Mouse (Mus musculus): ENCODE results near the gene Cct3. TPM values are rescaled to one million over a fixed set of nuclear protein-coding genes. Genes with fewer than 3 reads are reported as not detected.

The Cct3 gene
- total and polyA plus RNA-seq, 3 experiments, result 124 to 172 (median 169) TPM

DNA sequence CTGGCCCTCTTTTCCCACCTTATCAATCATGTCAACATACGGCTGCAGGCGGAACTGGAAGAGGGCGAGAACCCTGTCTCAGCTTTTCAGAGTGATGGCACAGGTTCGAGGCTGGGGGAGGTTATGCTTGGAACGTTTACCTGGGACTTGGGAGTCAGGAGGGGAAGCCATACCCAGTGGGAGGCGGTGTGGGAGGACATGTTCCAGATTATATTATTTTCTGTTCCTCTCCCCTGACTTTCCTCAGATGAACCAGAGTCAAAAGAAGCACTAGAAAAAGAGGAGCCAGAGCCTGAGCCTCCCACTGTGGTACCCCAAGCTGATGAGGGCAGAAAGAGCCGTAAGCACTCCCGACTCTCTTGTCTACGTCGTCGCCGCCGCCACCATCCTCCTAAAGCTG is 53.8 kb downstream of the Cct3 start:
- H3K4me1 ChIP-seq (ENCODE audit: control insufficient read depth, insufficient read depth, low read length), result no peaks in the 10 kb centered on the region
- no peak for DNase-seq
- H3K36me3 ChIP-seq (ENCODE audit: control insufficient read depth, insufficient read depth, low read length), result no peaks in the 10 kb centered on the region; the same call in 1 of the 2 replicates
- H3K9ac ChIP-seq (ENCODE audit: low read depth, low read length), result no peak overlapping the region
- H3K27me3 ChIP-seq (ENCODE audit: control insufficient read depth, insufficient read depth, low read length), result no peaks in the 10 kb centered on the region
- WGBS, result 82% methylated on average over 13 of the region's 13 CpGs
- no peak overlapping the region for H3K4me3 ChIP-seq
- no peak overlapping the region for H3K27ac ChIP-seq
- H3K79me2 ChIP-seq (replicated peaks; ENCODE audit: control insufficient read depth, insufficient read depth, low read length), result no peaks in the 10 kb centered on the region
- intact Hi-C loops (cut with DNase I), result no loop called here
- no peak for TF ChIP-seq CTCF (IDR thresholded peaks at IDR 0.05)
- TF ChIP-seq POLR2A (IDR thresholded peaks at IDR 0.05; ENCODE audit: insufficient read depth, low read depth, low read length), result no peak
- no peak for TF ChIP-seq EP300 (IDR thresholded peaks at IDR 0.05; ENCODE audit: insufficient read depth, low read depth, low read length)

DNA sequence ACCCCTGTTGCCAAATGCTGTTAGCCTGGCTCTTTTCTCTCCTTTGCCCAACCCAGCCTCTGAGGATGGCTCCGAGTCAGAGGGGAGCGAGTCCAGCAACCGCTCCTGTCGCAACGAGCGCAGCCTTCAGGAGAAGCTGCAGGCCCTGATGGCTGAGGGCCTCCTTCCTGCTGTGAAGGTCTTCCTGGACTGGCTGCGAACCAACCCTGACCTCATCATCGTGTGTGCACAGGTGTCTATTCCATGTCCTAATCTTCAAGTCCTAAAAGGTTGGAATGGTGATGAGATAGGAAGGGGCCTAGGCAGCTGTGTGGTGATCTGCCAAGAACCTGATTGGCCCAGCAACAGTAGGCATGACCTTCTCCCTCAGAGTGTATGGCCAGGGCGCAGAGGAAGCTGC is 56.0 kb downstream of the Cct3 start:
- H3K79me2 ChIP-seq (replicated peaks; ENCODE audit: control insufficient read depth, insufficient read depth, low read length), result no peaks in the 10 kb centered on the region
- no peak overlapping the region for H3K4me3 ChIP-seq
- no peak overlapping the region for H3K9ac ChIP-seq (ENCODE audit: low read depth, low read length)
- no peak overlapping the region for H3K27ac ChIP-seq
- intact Hi-C loops (cut with DNase I), result no loop called here
- no peaks in the 10 kb centered on the region for H3K27me3 ChIP-seq (ENCODE audit: control insufficient read depth, insufficient read depth, low read length)
- TF ChIP-seq EP300 (IDR thresholded peaks at IDR 0.05; ENCODE audit: insufficient read depth, low read depth, low read length), result no peak
- TF ChIP-seq CTCF (IDR thresholded peaks at IDR 0.05), result no peak
- no peak for TF ChIP-seq POLR2A (IDR thresholded peaks at IDR 0.05; ENCODE audit: insufficient read depth, low read depth, low read length)
- 70% methylated on average over 9 of the region's 9 CpGs for WGBS
- H3K4me1 ChIP-seq (ENCODE audit: control insufficient read depth, insufficient read depth, low read length), result no peaks in the 10 kb centered on the region
- no peaks in the 10 kb centered on the region for H3K36me3 ChIP-seq (ENCODE audit: control insufficient read depth, insufficient read depth, low read length)
- no peak for DNase-seq

DNA sequence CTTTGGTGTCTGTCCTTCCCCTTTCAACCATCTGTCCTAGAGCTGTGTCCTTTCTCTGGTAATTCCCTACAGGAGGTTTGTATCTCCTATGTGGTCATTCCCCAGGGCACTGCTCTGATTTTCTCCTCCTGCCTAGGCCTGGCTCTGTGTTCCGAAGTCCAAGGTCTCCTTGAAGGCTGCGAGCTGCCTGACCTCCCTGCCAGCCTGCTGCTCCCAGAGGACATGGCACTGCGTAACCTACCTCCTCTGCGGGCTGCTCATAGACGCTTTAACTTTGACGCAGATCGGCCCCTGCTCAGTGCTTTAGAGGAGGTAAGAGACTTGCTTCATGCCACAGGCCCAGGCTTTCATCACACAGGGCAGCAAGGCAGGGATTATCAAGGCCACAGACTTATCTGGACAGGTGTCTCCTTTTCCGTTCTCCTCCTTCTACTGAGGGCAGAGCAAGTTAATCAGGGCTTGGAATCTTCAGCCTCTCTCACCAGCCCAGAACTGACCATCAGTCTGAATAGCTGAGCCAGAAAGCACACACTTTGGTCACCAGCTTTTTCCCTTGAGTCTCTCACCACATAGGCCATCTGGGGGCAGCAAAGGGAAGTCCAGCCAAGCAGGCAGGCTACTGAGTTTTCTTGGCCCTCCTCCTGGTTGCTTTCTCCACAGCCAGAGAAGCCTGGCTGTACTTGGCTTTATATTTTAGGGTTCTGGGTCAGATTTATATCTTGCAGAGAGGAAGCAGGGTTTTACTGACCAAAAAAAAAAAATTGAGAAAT is 57.7 kb downstream of the Cct3 start:
- intact Hi-C loops (cut with DNase I), result no loop called here
- 79% methylated on average over 8 of the region's 8 CpGs for WGBS

DNA sequence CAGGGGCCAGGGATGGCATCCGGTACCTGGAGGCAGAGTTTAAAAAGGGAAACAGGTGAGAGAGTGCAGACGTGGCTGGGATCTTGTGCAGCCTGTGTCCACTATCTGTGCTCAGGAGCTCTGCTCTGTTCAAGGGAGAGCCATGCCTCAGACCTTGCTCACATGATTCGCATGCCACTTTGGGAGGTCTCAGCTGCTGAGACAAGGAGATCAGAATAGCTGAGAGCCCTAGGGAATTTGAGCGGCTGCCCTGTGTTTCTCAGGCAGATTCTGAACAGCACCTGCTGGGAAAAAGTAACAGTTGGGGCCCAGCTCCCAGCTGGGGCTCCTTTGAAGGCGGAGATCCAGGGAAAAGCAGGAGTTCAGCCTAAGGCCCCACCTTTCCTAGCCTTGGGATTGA is 62.7 kb downstream of the Cct3 start:
- intact Hi-C loops (cut with DNase I), result no loop called here
- 63% methylated on average over 5 of the region's 5 CpGs for WGBS
- H3K36me3 ChIP-seq (ENCODE audit: control insufficient read depth, insufficient read depth, low read length), result no peaks in the 10 kb centered on the region
- TF ChIP-seq POLR2A (IDR thresholded peaks at IDR 0.05; ENCODE audit: insufficient read depth, low read depth, low read length), result no peak
- TF ChIP-seq EP300 (IDR thresholded peaks at IDR 0.05; ENCODE audit: insufficient read depth, low read depth, low read length), result no peak
- TF ChIP-seq CTCF (IDR thresholded peaks at IDR 0.05), result no peak
- DNase-seq, result no peak
- no peak overlapping the region for H3K9ac ChIP-seq (ENCODE audit: low read depth, low read length)
- no peak overlapping the region for H3K4me3 ChIP-seq
- H3K4me1 ChIP-seq (ENCODE audit: control insufficient read depth, insufficient read depth, low read length), result no peaks in the 10 kb centered on the region
- H3K27me3 ChIP-seq (ENCODE audit: control insufficient read depth, insufficient read depth, low read length), result no peaks in the 10 kb centered on the region
- H3K79me2 ChIP-seq (replicated peaks; ENCODE audit: control insufficient read depth, insufficient read depth, low read length), result no peaks in the 10 kb centered on the region
- H3K27ac ChIP-seq, result no peak overlapping the region; the same call in 1 of the 2 replicates

More for the DNA sequence above, 57.7 kb downstream of the Cct3 start:
- DNase-seq, result no peak
- Histone ChIP-seq H3K4me1 (ENCODE audit: control insufficient read depth, insufficient read depth, low read length) (no peaks in the 10 kb centered on the region), H3K79me2 (replicated peaks; ENCODE audit: control insufficient read depth, insufficient read depth, low read length) (no peaks in the 10 kb centered on the region), H3K36me3 (ENCODE audit: control insufficient read depth, insufficient read depth, low read length) (no peaks in the 10 kb centered on the region), H3K4me3 (no peak overlapping the region), H3K9ac (ENCODE audit: low read depth, low read length) (no peak overlapping the region), H3K27ac (no peak overlapping the region), H3K27me3 (ENCODE audit: control insufficient read depth, insufficient read depth, low read length) (no peaks in the 10 kb centered on the region)
- no peak for TF ChIP-seq EP300 (IDR thresholded peaks at IDR 0.05; ENCODE audit: insufficient read depth, low read depth, low read length)
- TF ChIP-seq POLR2A (IDR thresholded peaks at IDR 0.05; ENCODE audit: insufficient read depth, low read depth, low read length), result no peak
- TF ChIP-seq CTCF (IDR thresholded peaks at IDR 0.05), result peak; percentile 23

DNA sequence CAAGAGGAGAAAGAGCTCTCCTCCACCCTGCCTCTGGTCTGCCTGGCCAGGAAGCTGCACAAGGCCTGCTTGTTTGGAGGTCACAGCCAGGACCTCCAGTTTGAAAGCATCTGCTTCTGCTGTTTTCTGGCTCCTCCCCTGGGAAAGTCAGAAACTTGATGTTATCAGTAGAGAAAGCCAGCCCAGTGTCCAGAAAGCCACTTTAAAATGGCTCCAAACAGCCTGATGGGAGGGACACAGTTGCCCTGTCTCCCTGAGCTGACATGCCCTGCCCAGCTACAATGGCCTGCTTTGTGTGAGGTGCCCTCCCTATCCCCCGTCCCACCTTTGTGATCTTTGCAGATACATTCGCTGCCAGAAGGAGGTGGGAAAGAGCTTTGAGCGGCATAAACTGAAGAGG is 63.1 kb downstream of the Cct3 start:
- no peak overlapping the region; the same call in 1 of the 2 replicates for H3K27ac ChIP-seq
- 46% methylated on average over 3 of the region's 3 CpGs for WGBS
- H3K27me3 ChIP-seq (ENCODE audit: control insufficient read depth, insufficient read depth, low read length), result no peaks in the 10 kb centered on the region
- no peak for TF ChIP-seq EP300 (IDR thresholded peaks at IDR 0.05; ENCODE audit: insufficient read depth, low read depth, low read length)
- H3K9ac ChIP-seq (ENCODE audit: low read depth, low read length), result no peak overlapping the region
- no peak overlapping the region for H3K4me3 ChIP-seq
- no peaks in the 10 kb centered on the region for H3K36me3 ChIP-seq (ENCODE audit: control insufficient read depth, insufficient read depth, low read length)
- DNase-seq, result no peak
- no peaks in the 10 kb centered on the region for H3K79me2 ChIP-seq (replicated peaks; ENCODE audit: control insufficient read depth, insufficient read depth, low read length)
- intact Hi-C loops (cut with DNase I), result no loop called here
- peaks cover 2% of the 10 kb centered on the region; the same call in 1 of the 2 replicates for H3K4me1 ChIP-seq (ENCODE audit: control insufficient read depth, insufficient read depth, low read length)

DNA sequence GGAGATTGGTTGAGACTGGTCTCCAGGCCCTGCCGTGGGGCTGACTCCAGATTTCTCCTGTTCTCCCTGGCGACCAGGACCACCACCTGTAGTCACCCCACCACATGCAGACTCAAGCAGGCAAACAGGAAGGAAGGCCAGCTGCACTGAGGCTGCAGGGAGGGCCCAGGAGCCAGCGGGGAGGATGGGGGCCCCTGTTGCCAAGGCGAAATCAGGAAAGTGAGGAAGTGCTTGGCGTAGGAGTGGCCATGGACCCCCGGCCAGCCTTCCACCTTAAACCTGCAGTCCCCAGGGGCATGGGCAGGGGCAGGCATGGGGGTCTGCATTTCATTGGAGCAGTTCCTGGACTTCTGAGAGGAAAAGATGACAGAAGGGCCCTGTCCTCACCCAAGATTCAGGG is 64.2 kb downstream of the Cct3 start:
- no peaks in the 10 kb centered on the region for H3K36me3 ChIP-seq (ENCODE audit: control insufficient read depth, insufficient read depth, low read length)
- no peak overlapping the region for H3K9ac ChIP-seq (ENCODE audit: low read depth, low read length)
- DNase-seq, result no peak
- peaks cover 2% of the 10 kb centered on the region; the same call in 1 of the 2 replicates for H3K4me1 ChIP-seq (ENCODE audit: control insufficient read depth, insufficient read depth, low read length)
- WGBS, result 53% methylated on average over 6 of the region's 6 CpGs
- no peaks in the 10 kb centered on the region for H3K79me2 ChIP-seq (replicated peaks; ENCODE audit: control insufficient read depth, insufficient read depth, low read length)
- TF ChIP-seq POLR2A (IDR thresholded peaks at IDR 0.05; ENCODE audit: insufficient read depth, low read depth, low read length), result no peak
- TF ChIP-seq EP300 (IDR thresholded peaks at IDR 0.05; ENCODE audit: insufficient read depth, low read depth, low read length), result no peak
- TF ChIP-seq CTCF (IDR thresholded peaks at IDR 0.05), result no peak
- no peaks in the 10 kb centered on the region for H3K27me3 ChIP-seq (ENCODE audit: control insufficient read depth, insufficient read depth, low read length)
- H3K27ac ChIP-seq, result no peak overlapping the region
- no peak overlapping the region for H3K4me3 ChIP-seq
- intact Hi-C loops (cut with DNase I), result no loop called here
